Mouse (Mus musculus): ENCODE measurements at regions not wholly inside any gene's neighbourhood (a gene's known extent, or its start where the extent isn't known, plus 50 kb on each side); places are given as distances from the start of the nearest gene placed in this dataset.
A peak's percentile ranks its signal among the peaks of the same experiment; 100 is the strongest.

GRCm38 (mm10) chr11:6923917-6924316, 86.5 kb upstream of the Gm11983 start:
- Histone ChIP-seq H3K9me3 (no peaks in the 10 kb centered on the region; the same call in 1 of the 2 replicates), H3K4me3 (peak overlapping the region; percentile 35), H3K36me3 (no peaks in the 10 kb centered on the region), H3K27ac (replicated peaks) (no peak overlapping the region; the same call in 1 of the 2 replicates), H3K4me1 (peaks cover 16% of the 10 kb centered on the region), H3K9ac (peak overlapping the region; percentile 50), H3K27me3 (replicated peaks) (no peaks in the 10 kb centered on the region), H3K4me2 (peak overlapping the region; percentile 64)
- ATAC-seq (ENCODE audit: extremely low read depth, insufficient number of reproducible peaks, low FRiP score, low TSS enrichment): no peak
- 7% methylated on average over 6 of the region's 6 CpGs for WGBS

- Histone ChIP-seq H3K27me3 (replicated peaks) (no peaks in the 10 kb centered on the region), H3K4me3 (no peak overlapping the region), H3K27ac (replicated peaks) (no peak overlapping the region), H3K36me3 (no peaks in the 10 kb centered on the region), H3K4me1 (peaks cover 2% of the 10 kb centered on the region), H3K9ac (no peak overlapping the region), H3K4me2 (no peak overlapping the region), H3K9me3 (peaks cover 11% of the 10 kb centered on the region)
- no peak for ATAC-seq (ENCODE audit: extremely low read depth, insufficient number of reproducible peaks, low FRiP score, low TSS enrichment)
- 87% methylated on average over 1 of the region's 1 CpGs for WGBS
Measured at GRCm38 (mm10) chr11:6918546-6918945, 81.1 kb upstream of the Gm11983 start.

- Histone ChIP-seq H3K9ac (no peak overlapping the region), H3K9me3 (no peaks in the 10 kb centered on the region), H3K4me2 (no peak overlapping the region), H3K36me3 (no peaks in the 10 kb centered on the region), H3K4me1 (peaks cover 8% of the 10 kb centered on the region), H3K27me3 (replicated peaks) (no peaks in the 10 kb centered on the region), H3K27ac (replicated peaks) (no peak overlapping the region), H3K4me3 (no peak overlapping the region)
- WGBS: 47% methylated on average over 5 of the region's 5 CpGs
- ATAC-seq (ENCODE audit: extremely low read depth, insufficient number of reproducible peaks, low FRiP score, low TSS enrichment): no peak
Measured at GRCm38 (mm10) chr11:6905630-6906029, 68.2 kb upstream of the Gm11983 start.

- Histone ChIP-seq H3K9ac (no peak overlapping the region), H3K4me3 (no peak overlapping the region), H3K4me1 (peaks cover 11% of the 10 kb centered on the region), H3K36me3 (no peaks in the 10 kb centered on the region), H3K9me3 (no peaks in the 10 kb centered on the region), H3K27me3 (replicated peaks) (no peaks in the 10 kb centered on the region), H3K4me2 (no peak overlapping the region), H3K27ac (replicated peaks) (no peak overlapping the region)
- WGBS: 69% methylated on average over 3 of the region's 3 CpGs
- ATAC-seq (ENCODE audit: extremely low read depth, insufficient number of reproducible peaks, low FRiP score, low TSS enrichment): no peak
Measured at GRCm38 (mm10) chr11:6902991-6903390, 65.5 kb upstream of the Gm11983 start.

- Histone ChIP-seq H3K9me3 (no peaks in the 10 kb centered on the region), H3K4me2 (no peak overlapping the region), H3K27me3 (replicated peaks) (no peaks in the 10 kb centered on the region), H3K4me1 (peaks cover 11% of the 10 kb centered on the region), H3K27ac (replicated peaks) (no peak overlapping the region), H3K9ac (no peak overlapping the region), H3K4me3 (no peak overlapping the region), H3K36me3 (no peaks in the 10 kb centered on the region)
- WGBS: 63% methylated on average over 3 of the region's 3 CpGs
- ATAC-seq (ENCODE audit: extremely low read depth, insufficient number of reproducible peaks, low FRiP score, low TSS enrichment): no peak
Measured at GRCm38 (mm10) chr11:6902271-6902670, 64.8 kb upstream of the Gm11983 start.

GRCm38 (mm10) chr11:6900769-6901481, 63.5 kb upstream of the Gm11983 start:
- no peak overlapping the region for H3K27ac ChIP-seq (replicated peaks)
- H3K4me3 ChIP-seq: no peak overlapping the region
- H3K9me3 ChIP-seq: no peaks in the 10 kb centered on the region
- peak overlapping the region; percentile 14; the same call in 1 of the 2 replicates for H3K4me2 ChIP-seq
- no peaks in the 10 kb centered on the region for H3K27me3 ChIP-seq (replicated peaks)
- WGBS: 33% methylated on average over 11 of the region's 11 CpGs
- no peaks in the 10 kb centered on the region for H3K36me3 ChIP-seq
- peak overlapping the region; percentile 19; the same call in 1 of the 2 replicates for H3K9ac ChIP-seq
- peaks cover 11% of the 10 kb centered on the region for H3K4me1 ChIP-seq
- ATAC-seq (ENCODE audit: extremely low read depth, insufficient number of reproducible peaks, low FRiP score, low TSS enrichment): no peak

- Histone ChIP-seq H3K4me1 (peaks cover 11% of the 10 kb centered on the region), H3K9ac (no peak overlapping the region), H3K36me3 (no peaks in the 10 kb centered on the region), H3K27me3 (replicated peaks) (no peaks in the 10 kb centered on the region), H3K4me3 (no peak overlapping the region), H3K4me2 (no peak overlapping the region), H3K27ac (replicated peaks) (no peak overlapping the region), H3K9me3 (no peaks in the 10 kb centered on the region)
- no peak for ATAC-seq (ENCODE audit: extremely low read depth, insufficient number of reproducible peaks, low FRiP score, low TSS enrichment)
- 80% methylated on average over 12 of the region's 12 CpGs for WGBS
Measured at GRCm38 (mm10) chr11:6900357-6900756, 62.9 kb upstream of the Gm11983 start.

- H3K9ac ChIP-seq: no peak overlapping the region
- no peak for ATAC-seq (ENCODE audit: extremely low read depth, insufficient number of reproducible peaks, low FRiP score, low TSS enrichment)
- no peak overlapping the region for H3K4me2 ChIP-seq
- no peaks in the 10 kb centered on the region for H3K27me3 ChIP-seq (replicated peaks)
- H3K4me3 ChIP-seq: no peak overlapping the region
- 66% methylated on average over 13 of the region's 13 CpGs for WGBS
- peaks cover 11% of the 10 kb centered on the region for H3K4me1 ChIP-seq
- H3K36me3 ChIP-seq: no peaks in the 10 kb centered on the region
- no peak overlapping the region for H3K27ac ChIP-seq (replicated peaks)
- H3K9me3 ChIP-seq: no peaks in the 10 kb centered on the region
Measured at GRCm38 (mm10) chr11:6899271-6900005, 62.0 kb upstream of the Gm11983 start.

- Histone ChIP-seq H3K27ac (replicated peaks) (no peak overlapping the region), H3K4me2 (no peak overlapping the region), H3K9ac (no peak overlapping the region), H3K9me3 (no peaks in the 10 kb centered on the region), H3K4me3 (no peak overlapping the region), H3K36me3 (no peaks in the 10 kb centered on the region), H3K27me3 (replicated peaks) (no peaks in the 10 kb centered on the region), H3K4me1 (peaks cover 11% of the 10 kb centered on the region)
- ATAC-seq (ENCODE audit: extremely low read depth, insufficient number of reproducible peaks, low FRiP score, low TSS enrichment): no peak
- WGBS: 81% methylated on average over 5 of the region's 5 CpGs
Measured at GRCm38 (mm10) chr11:6898357-6899097, 61.1 kb upstream of the Gm11983 start.

GRCm38 (mm10) chr11:6895786-6896093, 58.3 kb upstream of the Gm11983 start:
- Histone ChIP-seq H3K27me3 (replicated peaks) (no peaks in the 10 kb centered on the region), H3K4me3 (no peak overlapping the region), H3K9me3 (no peaks in the 10 kb centered on the region), H3K27ac (replicated peaks) (no peak overlapping the region), H3K36me3 (no peaks in the 10 kb centered on the region), H3K9ac (no peak overlapping the region), H3K4me2 (no peak overlapping the region), H3K4me1 (peaks cover 4% of the 10 kb centered on the region; the same call in 1 of the 2 replicates)
- WGBS: 47% methylated on average over 8 of the region's 8 CpGs
- no peak for ATAC-seq (ENCODE audit: extremely low read depth, insufficient number of reproducible peaks, low FRiP score, low TSS enrichment)

- WGBS: 56% methylated on average over 7 of the region's 7 CpGs
Measured at GRCm38 (mm10) chr11:6894911-6895785, 57.7 kb upstream of the Gm11983 start.

More at GRCm38 (mm10) chr11:6894911-6895785, 57.7 kb upstream of the Gm11983 start:
- H3K27me3 ChIP-seq (replicated peaks): no peaks in the 10 kb centered on the region
- ATAC-seq (ENCODE audit: extremely low read depth, insufficient number of reproducible peaks, low FRiP score, low TSS enrichment): no peak
- H3K9ac ChIP-seq: no peak overlapping the region
- H3K4me2 ChIP-seq: no peak overlapping the region
- no peaks in the 10 kb centered on the region for H3K36me3 ChIP-seq
- H3K4me3 ChIP-seq: no peak overlapping the region
- H3K27ac ChIP-seq (replicated peaks): no peak overlapping the region
- H3K9me3 ChIP-seq: no peaks in the 10 kb centered on the region
- H3K4me1 ChIP-seq: no peaks in the 10 kb centered on the region; the same call in 1 of the 2 replicates
